Mouse (Mus musculus) heart, adult 10 weeks (tissue): ENCODE measurements around the gene Klk8. TPM values are rescaled to one million over a fixed set of nuclear protein-coding genes. Genes with fewer than 3 reads are reported as not detected.

Experiments
- polyA plus RNA-seq: library from polyadenylated mRNA; stranded (reverse); fragments of 350-450 nt; fragmentation: Illumina TruSeq; extraction: RNeasy Lipid Tissue Mini Kit (QIAGEN cat#74804); gene quantifications from one replicate; pipeline ENCODE4 v1.2.3, GENCODE M21; 2014; ENCODE audit warnings: low read depth, low replicate concordance

Klk8 gene
- polyA plus RNA-seq, result 8.1 TPM

DNA sequence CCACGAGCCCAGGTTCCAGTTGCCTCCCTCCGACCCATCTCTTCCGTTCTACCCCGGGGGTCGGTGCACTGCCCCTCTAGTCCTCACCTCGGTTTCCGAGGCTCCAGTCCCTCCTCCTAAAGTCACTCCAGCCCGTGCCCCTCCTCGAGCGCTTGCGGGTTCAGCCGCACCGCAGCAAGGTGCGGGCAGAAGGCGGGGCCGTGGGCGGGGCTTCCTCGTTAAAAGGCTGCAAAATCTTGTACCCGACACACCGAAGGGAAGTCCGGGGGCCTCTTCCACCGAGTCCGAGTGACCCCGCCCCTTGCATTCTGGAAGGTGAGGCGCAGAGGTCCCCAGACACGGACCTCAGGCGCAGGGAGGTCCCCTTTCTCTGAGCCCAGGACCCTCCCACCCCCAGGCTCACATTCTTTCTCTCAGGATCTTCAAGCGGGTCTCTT is at the start of gene Klk8:
Gene Klk8 (plus strand): TSS at position 245 of the 437 bp plus-strand sequence.

GRCm38 (mm10) chr7:43768597-43768996 is 28.8 kb upstream of the Klk8 start, which contains the start of gene Klk12:
TSS of gene Klk12 (plus strand) at chr7:43768897.

DNA sequence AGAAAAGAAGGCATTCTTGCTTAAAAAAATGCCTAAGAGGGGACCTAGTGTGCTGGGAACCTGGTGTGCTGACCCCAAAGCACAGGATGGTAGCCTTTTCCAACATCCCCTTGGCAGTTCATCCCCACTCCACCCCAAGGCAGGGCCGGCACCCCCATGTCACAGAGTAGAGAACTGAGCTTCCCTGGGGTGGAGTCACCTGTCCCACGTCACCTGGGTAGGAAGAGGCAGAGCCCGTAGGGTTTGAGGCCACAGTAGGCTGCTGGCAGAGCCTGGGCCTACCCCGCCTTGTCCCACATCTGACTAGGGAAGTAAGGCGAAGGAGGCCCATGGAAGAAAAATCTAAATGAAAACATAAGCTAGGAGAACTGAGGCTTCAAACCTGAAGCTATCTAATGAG is 23.0 kb upstream of the Klk8 start, which contains the start of gene Klk11:
Gene Klk11 (plus strand): TSS at position 241 of the 400 bp plus-strand sequence.

DNA sequence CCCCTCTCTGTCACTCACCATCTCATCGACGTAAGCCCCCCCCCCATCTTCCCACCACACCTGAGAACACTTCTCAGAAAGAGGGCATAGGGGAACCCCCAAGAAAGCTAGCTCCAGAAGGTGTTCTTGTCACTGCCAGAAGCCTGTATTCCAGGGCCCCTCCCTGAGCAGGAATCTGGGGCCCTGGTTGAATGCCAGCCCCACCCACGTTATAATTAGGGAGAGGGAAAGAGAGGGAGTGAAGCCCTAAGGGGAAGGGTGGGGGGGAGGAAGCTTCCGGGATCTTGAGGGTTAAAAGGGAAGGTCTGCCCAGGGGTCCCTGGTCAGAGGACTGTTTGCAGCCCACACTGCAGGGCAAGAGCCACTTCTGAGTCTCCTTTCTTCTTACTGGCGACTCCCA is 16.6 kb upstream of the Klk8 start, which contains the start of gene Klk10:
Gene Klk10 (plus strand): TSS at position 290 of the 400 bp plus-strand sequence.

DNA sequence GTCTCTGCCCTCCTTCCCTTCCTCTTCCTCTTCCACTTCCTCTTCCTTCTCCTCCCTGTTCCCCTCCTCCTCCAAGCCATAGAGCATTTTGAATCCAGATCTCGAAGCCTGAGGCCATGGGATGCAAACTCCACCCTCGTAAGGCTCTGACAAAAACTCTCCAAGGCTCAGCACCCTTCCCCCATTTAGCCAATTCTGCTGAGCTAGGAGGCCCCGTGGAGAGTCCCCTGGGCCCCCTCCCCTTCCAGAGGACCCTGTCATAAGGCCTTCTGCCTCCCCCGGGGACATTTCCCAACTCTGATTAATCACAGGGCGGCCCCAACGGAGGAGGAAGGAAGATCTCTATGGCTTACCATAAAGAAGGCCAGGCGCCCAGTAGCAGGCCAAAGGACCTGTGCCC is 5.8 kb upstream of the Klk8 start, which contains the start of gene Klk9:
Gene Klk9 (plus strand): TSS at position 301 of the 400 bp plus-strand sequence.

GRCm38 (mm10) chr7:43810994-43811393 is 13.6 kb downstream of the Klk8 start, which contains the start of gene Klk7:
TSS of gene Klk7 (plus strand) at chr7:43811294.

DNA sequence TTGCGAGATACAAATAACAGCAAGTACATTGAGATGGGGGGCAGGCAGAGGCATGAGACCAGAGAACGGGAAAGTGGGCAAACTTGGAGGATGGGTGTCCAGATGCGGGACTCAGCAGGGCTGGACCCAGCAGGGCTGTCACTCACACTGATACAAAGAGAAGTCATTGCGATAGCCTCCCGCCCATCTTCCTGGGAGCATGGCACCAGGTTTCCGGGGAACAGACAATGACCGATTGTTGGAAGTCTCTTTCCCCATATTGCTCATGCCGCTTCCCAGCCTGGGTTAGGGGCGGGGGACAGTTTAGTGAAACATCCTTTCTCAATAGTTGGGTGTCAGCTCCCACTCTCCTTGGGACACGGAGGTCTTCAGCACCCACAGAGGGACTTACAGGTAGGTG is 26.8 kb downstream of the Klk8 start, which contains the start of gene Klk6:
Gene Klk6 (plus strand): TSS at position 301 of the 400 bp plus-strand sequence.

DNA sequence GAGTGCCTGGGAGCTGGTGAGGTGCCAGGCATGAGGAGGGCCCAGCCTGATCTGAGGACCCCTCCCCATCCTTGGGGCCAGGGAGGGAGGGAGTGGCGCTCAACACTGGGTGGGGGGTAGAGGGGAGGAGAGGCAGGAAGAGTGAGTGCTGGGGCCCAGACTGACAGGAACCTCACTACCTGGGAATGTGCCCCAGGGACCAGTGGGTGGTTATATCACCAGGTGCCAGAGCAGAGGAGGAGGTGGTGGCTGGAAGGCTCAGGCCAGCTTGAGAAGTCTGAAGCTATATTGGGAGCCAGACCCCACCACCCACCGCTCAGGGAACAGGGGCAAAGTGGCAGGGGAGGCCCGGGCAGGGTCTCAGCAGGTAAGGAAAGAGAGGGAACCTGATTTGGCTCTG is 44.3 kb downstream of the Klk8 start, which contains the start of gene Klk5:
Gene Klk5 (plus strand): TSS at position 271 of the 400 bp plus-strand sequence.

Other genes starting within 250 kb of the Klk8 start
- gene Zfp658, start 235.3 kb upstream of the Klk8 start, polyA plus RNA-seq, result 1.1 TPM
- 2.9 TPM for gene Zfp719, start 218.0 kb upstream of the Klk8 start, polyA plus RNA-seq
- not detected for gene Zfp819, start 190.4 kb upstream of the Klk8 start, polyA plus RNA-seq
- not detected for gene Ceacam18, start 162.9 kb upstream of the Klk8 start, polyA plus RNA-seq
- gene Siglece, start 137.4 kb upstream of the Klk8 start, polyA plus RNA-seq, result 1.2 TPM
- 2.5 TPM for gene Ctu1, start 125.6 kb upstream of the Klk8 start, polyA plus RNA-seq
- not detected for gene Klk14, start 107.2 kb upstream of the Klk8 start, polyA plus RNA-seq
- not detected for gene Klk13, start 85.0 kb upstream of the Klk8 start, polyA plus RNA-seq
- not detected for gene Klk12, start 28.7 kb upstream of the Klk8 start, polyA plus RNA-seq
- gene Klk11, start 23.0 kb upstream of the Klk8 start, polyA plus RNA-seq, result not detected
- gene Klk10, start 16.5 kb upstream of the Klk8 start, polyA plus RNA-seq, result not detected
- gene Klk9, start 5.7 kb upstream of the Klk8 start, polyA plus RNA-seq, result not detected
- not detected for gene Klk7, start 13.7 kb downstream of the Klk8 start, polyA plus RNA-seq
- not detected for gene Klk6, start 26.9 kb downstream of the Klk8 start, polyA plus RNA-seq
- gene Klk5, start 44.4 kb downstream of the Klk8 start, polyA plus RNA-seq, result not detected
- gene Klk4, start 83.6 kb downstream of the Klk8 start, polyA plus RNA-seq, result not detected
- gene Klk15, start 136.2 kb downstream of the Klk8 start, polyA plus RNA-seq, result not detected
- gene Klk1b8, start 153.1 kb downstream of the Klk8 start, polyA plus RNA-seq, result not detected
- gene Klk1b1, start 169.2 kb downstream of the Klk8 start, polyA plus RNA-seq, result not detected
- not detected for gene Klk1b9, start 178.5 kb downstream of the Klk8 start, polyA plus RNA-seq
- gene Klk1b11, start 198.3 kb downstream of the Klk8 start, polyA plus RNA-seq, result not detected
- 0.45 TPM for gene Klk1b26, start 214.6 kb downstream of the Klk8 start, polyA plus RNA-seq